Mouse (Mus musculus) midbrain, postnatal 0 days (tissue): ENCODE data around the gene Lrrc31. TPM values are rescaled to one million over a fixed set of nuclear protein-coding genes. Genes with fewer than 3 reads are reported as not detected.
"Not testable (repeated sequence)": the region's sequence is repeated elsewhere in the genome, so short reads cannot be mapped to it uniquely, and the experiment has no call there.

Source experiments
- ATAC-seq: fragments of 200-750 bp; cut with Nextera tagmentation; 2 replicates; pipeline ENCODE4 v1.8.0; 2017; ENCODE audit warnings: moderate number of reproducible peaks, mild to moderate bottlenecking, moderate TSS enrichment, moderate library complexity; ENCODE audit not compliant: low FRiP score
- DNase-seq: peaks from one replicate; pipeline ENCODE4 v3.0.0-alpha.2; 2015; ENCODE audit warnings: low spot score
- H3K27ac ChIP-seq: fragments of 300-500 bp; sonication (generic); 2 replicates; pipeline ENCODE4 v1.5.1; 2014; ENCODE audit warnings: low read depth, mild to moderate bottlenecking, low read length, mixed read lengths
- H3K27me3 ChIP-seq: fragments of 300-500 bp; sonication (generic); 2 replicates; pipeline ENCODE4 v1.6.1; 2014; ENCODE audit warnings: low read length, control low read depth, mixed read lengths; ENCODE audit not compliant: insufficient read depth
- H3K36me3 ChIP-seq: fragments of 300-500 bp; sonication (generic); 2 replicates; pipeline ENCODE4 v1.6.1; 2014; ENCODE audit warnings: low read length, control low read depth, mixed read lengths; ENCODE audit not compliant: insufficient read depth
- H3K4me1 ChIP-seq: fragments of 300-500 bp; sonication (generic); 2 replicates; pipeline ENCODE4 v1.6.1; 2014; ENCODE audit warnings: mild to moderate bottlenecking, control low read depth, antibody characterized with exemption, low read length, mixed read lengths; ENCODE audit not compliant: insufficient read depth
- H3K4me2 ChIP-seq: fragments of 300-500 bp; sonication (generic); 2 replicates; pipeline ENCODE4 v1.6.1; 2014; ENCODE audit warnings: low read depth, mild to moderate bottlenecking, low read length, mixed read lengths; ENCODE audit not compliant: poor library complexity, severe bottlenecking
- H3K4me3 ChIP-seq: fragments of 300-500 bp; sonication (generic); 2 replicates; pipeline ENCODE4 v1.5.1; 2014; ENCODE audit warnings: low read depth, mild to moderate bottlenecking, low read length, moderate library complexity
- H3K9ac ChIP-seq: fragments of 300-500 bp; sonication (generic); replicated peaks from 2 replicates; pipeline ENCODE4 v1.6.1; 2014; ENCODE audit warnings: mild to moderate bottlenecking, low read length, moderate library complexity, mixed read lengths; ENCODE audit not compliant: poor library complexity, severe bottlenecking
- H3K9me3 ChIP-seq: fragments of 300-500 bp; sonication (generic); 2 replicates; pipeline ENCODE4 v1.6.1; 2016; ENCODE audit warnings: low read length, control low read depth
- CTCF ChIP-seq: IDR thresholded peaks from 2 replicates; pipeline ENCODE4 v1.5.1; 2016; ENCODE audit warnings: antibody characterized with exemption, mild to moderate bottlenecking
- WGBS: fragments of 180-500 bp; shearing (Covaris S2); extraction: QIAGEN DNeasy Blood & Tissue Kit; methylation state at CpG from one replicate; pipeline ENCODE4 v1.1.7; 2014; 5-methylcytosine and 5-hydroxymethylcytosine counted together
- polyA plus RNA-seq: library from polyadenylated mRNA; unstranded; fragments of >200 nt; fragmentation: Nextera tagmentation; extraction: Ambion mirVana; gene quantifications from 2 replicates; pipeline ENCODE4 v1.2.1, GENCODE M21; 2015
- total RNA-seq: library from RNA; depleted of rRNA; stranded (reverse); fragments of >200 nt; gene quantifications from 2 replicates; pipeline ENCODE4 v1.2.3, GENCODE M21; 2014; rRNA removed

Gene Lrrc31
- total RNA-seq (not detected in 2 replicates), polyA plus RNA-seq (not detected in 2 replicates)

GRCm38 (mm10) chr3:30699711-30700505 is at the start of gene Lrrc31:
Gene Lrrc31, minus strand, starts transcription at chr3:30699843.
- not testable (repeated sequence) for ATAC-seq

GRCm38 (mm10) chr3:30748316-30748715 is 48.7 kb upstream of the Lrrc31 start:
- DNase-seq (no peak), ATAC-seq (no peak)
- H3K4me1 ChIP-seq, result no peaks in the 10 kb centered on the region
- H3K27ac ChIP-seq, result no peak overlapping the region
- no peak for TF ChIP-seq CTCF
- H3K4me2 ChIP-seq, result no peak overlapping the region
- H3K4me3 ChIP-seq, result no peak overlapping the region
- no peak overlapping the region for H3K9ac ChIP-seq
- no peaks in the 10 kb centered on the region for H3K27me3 ChIP-seq
- H3K36me3 ChIP-seq, result no peaks in the 10 kb centered on the region
- 86% methylated on average over 9 of the region's 9 CpGs for WGBS
- 0 out of 2 replicates have a peak, but pooled peaks cover 2% of the 10 kb centered on the region for H3K9me3 ChIP-seq

More at GRCm38 (mm10) chr3:30699711-30700505, at the start of gene Lrrc31:
- not testable (repeated sequence) for H3K9me3 ChIP-seq, H3K27me3 ChIP-seq, H3K27ac ChIP-seq, H3K36me3 ChIP-seq, H3K4me3 ChIP-seq, H3K9ac ChIP-seq, DNase-seq, H3K4me1 ChIP-seq, H3K4me2 ChIP-seq
- 88% methylated on average over 6 of the region's 6 CpGs for WGBS

GRCm38 (mm10) chr3:30746006-30746405 is 46.4 kb upstream of the Lrrc31 start, which contains the start of gene Samd7:
Gene Samd7, plus strand, starts transcription at chr3:30746293.
- Histone ChIP-seq H3K27ac (no peak within 1 kb of the TSS), H3K4me1 (no peaks in the 10 kb centered on the region), H3K4me2 (no peak within 1 kb of the TSS), H3K27me3 (no peaks in the 10 kb centered on the region), H3K9me3 (0 out of 2 replicates have a peak, but pooled peaks cover 2% of the 10 kb centered on the region), H3K4me3 (no peak within 1 kb of the TSS), H3K36me3 (no peaks in the 10 kb centered on the region), H3K9ac (no peak within 1 kb of the TSS)
- ATAC-seq, result no peak
- WGBS, result 72% methylated on average over 7 of the region's 7 CpGs
- no peak for TF ChIP-seq CTCF
- DNase-seq, result no peak

- WGBS, result 94% methylated on average over 7 of the region's 7 CpGs
- no peak for ATAC-seq
Measured at GRCm38 (mm10) chr3:30742891-30743290, 43.2 kb upstream of the Lrrc31 start.

DNA sequence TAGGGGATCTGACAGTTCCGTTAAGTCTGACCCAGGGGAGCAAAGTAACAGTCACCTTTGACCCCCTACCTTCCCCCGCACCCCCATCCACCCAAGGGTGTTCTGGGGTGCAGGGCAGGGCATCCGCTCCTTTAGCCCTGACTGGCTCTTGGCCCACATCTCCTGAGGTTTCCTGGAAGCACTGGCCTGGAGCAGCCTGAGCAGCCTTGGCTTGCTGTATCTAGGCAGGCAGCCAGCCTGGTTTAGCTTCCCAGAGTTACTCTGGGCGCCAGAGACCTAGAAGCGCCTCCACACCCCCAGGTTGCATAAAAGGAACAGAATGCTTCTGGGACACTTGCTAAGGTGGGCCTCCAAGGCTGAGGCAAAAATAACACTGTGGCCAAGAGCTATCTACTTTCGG is 41.7 kb upstream of the Lrrc31 start:
- Histone ChIP-seq H3K4me1 (no peaks in the 10 kb centered on the region), H3K9me3 (0 out of 2 replicates have a peak, but pooled peaks cover 2% of the 10 kb centered on the region), H3K4me3 (no peak overlapping the region), H3K27ac (no peak overlapping the region), H3K9ac (no peak overlapping the region), H3K27me3 (no peaks in the 10 kb centered on the region), H3K4me2 (no peak overlapping the region), H3K36me3 (no peaks in the 10 kb centered on the region)
- no peak for DNase-seq
- 94% methylated on average over 6 of the region's 6 CpGs for WGBS
- no peak for ATAC-seq
- TF ChIP-seq CTCF, result no peak

More at GRCm38 (mm10) chr3:30742891-30743290, 43.2 kb upstream of the Lrrc31 start:
- Histone ChIP-seq H3K27me3 (no peaks in the 10 kb centered on the region), H3K9me3 (0 out of 2 replicates have a peak, but pooled peaks cover 2% of the 10 kb centered on the region), H3K4me3 (no peak overlapping the region), H3K36me3 (no peaks in the 10 kb centered on the region), H3K9ac (no peak overlapping the region), H3K4me1 (no peaks in the 10 kb centered on the region), H3K4me2 (no peak overlapping the region), H3K27ac (no peak overlapping the region)
- no peak for TF ChIP-seq CTCF
- no peak for DNase-seq

GRCm38 (mm10) chr3:30736809-30737208 is 37.2 kb upstream of the Lrrc31 start:
- Histone ChIP-seq H3K9me3 (no peaks in the 10 kb centered on the region), H3K36me3 (no peaks in the 10 kb centered on the region), H3K4me1 (no peaks in the 10 kb centered on the region), H3K9ac (no peak overlapping the region), H3K27me3 (no peaks in the 10 kb centered on the region), H3K27ac (no peak overlapping the region), H3K4me2 (peak overlapping the region; percentile 10), H3K4me3 (no peak overlapping the region)
- WGBS, result 33% methylated on average over 9 of the region's 9 CpGs
- ATAC-seq (peak; percentile 27; the same call in 1 of the 2 replicates), DNase-seq (peak; percentile 33)
- TF ChIP-seq CTCF, result no peak
